Mouse (Mus musculus) granulocyte monocyte progenitor cell, adult 5-6 weeks (primary cell): ENCODE measurements around the gene Cabp5. TPM values are rescaled to one million over a fixed set of nuclear protein-coding genes. Genes with fewer than 3 reads are reported as not detected.
"Not testable (repeated sequence)": the region's sequence is repeated elsewhere in the genome, so short reads cannot be mapped to it uniquely, and the experiment has no call there.

Source experiments
- ATAC-seq: replicated peaks from 2 replicates; pipeline ENCODE4 v1.8.0; 2016; ENCODE audit warnings: mild to moderate bottlenecking, moderate TSS enrichment, inconsistent platforms; ENCODE audit not compliant: poor library complexity, severe bottlenecking
- total RNA-seq, 2 experiments: library from RNA; stranded (forward) in 1 of 2; stranded (reverse) in 1 of 2; fragments of 200-712, 200-1000 nt in 1 of 2; fragments of >200 nt in 1 of 2; fragmentation: Nextera tagmentation in 1 of 2; gene quantifications; 2 replicates each; pipeline ENCODE4 v1.2.3; 2014 to 2017

The Cabp5 gene
- not detected in 2 replicates for total RNA-seq (2014; fragmentation: Nextera tagmentation)
- not detected in 2 replicates for total RNA-seq (2017)

DNA sequence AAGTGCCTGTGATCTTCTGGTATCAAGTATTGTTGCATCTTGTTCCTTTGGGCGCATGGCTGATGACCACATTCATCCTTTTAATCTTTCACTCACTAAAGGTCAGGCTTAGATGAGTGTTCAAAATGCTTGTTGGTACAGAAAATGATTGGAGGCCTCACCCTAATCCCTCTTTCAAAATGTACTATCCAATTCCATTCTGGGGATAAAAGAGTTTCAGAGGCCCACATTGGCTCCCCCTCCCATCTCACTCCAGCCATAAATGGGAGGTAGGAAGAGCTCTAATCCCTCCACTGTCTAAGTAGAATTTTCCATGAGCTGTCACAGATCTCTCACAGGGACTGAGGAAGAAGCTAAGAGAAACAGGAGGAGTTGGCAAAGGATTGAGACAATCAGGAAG lies at the start of gene Cabp5:
Gene Cabp5 (plus strand): TSS at position 301 of the 400 bp plus-strand sequence.
- ATAC-seq, result no peak

DNA sequence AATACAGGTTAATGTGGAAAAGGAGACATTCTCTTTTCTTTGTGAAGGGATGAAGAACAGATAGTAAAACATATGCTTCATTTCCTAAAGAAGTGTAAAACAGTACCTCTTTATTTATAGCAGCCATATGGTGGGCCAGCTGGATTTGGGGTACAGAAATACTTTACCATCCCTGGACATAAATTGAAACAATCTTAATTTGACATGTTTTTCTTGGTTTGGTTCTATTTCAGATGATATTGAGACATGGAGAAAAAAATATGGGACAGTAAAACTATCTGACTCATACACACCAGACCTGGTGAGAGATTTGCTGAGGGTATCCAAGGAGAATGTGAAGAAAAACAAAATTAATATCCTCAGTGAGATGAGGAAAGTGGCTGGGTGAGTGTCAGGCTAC lies 42.0 kb upstream of the Cabp5 start:
- no peak for ATAC-seq

DNA sequence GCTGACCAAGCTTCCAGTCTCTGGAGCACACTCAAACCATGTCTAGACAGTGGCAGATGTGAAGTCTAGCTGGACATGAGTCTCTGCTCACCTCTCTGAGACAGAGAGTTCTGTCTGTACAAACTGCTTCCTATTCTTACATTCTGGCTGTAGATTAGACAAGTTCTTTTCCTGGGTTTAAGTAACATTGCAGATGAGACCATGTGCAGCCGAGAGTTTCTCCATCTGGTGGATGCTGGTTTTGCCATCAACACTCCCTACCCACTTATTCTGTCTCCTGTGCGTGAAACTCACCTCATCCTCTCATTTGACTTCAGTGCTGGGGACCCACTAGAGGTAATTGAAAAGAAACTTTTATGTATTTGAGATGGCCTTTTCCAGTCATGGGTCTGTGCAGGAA lies 17.3 kb upstream of the Cabp5 start:
- no peak for ATAC-seq

DNA sequence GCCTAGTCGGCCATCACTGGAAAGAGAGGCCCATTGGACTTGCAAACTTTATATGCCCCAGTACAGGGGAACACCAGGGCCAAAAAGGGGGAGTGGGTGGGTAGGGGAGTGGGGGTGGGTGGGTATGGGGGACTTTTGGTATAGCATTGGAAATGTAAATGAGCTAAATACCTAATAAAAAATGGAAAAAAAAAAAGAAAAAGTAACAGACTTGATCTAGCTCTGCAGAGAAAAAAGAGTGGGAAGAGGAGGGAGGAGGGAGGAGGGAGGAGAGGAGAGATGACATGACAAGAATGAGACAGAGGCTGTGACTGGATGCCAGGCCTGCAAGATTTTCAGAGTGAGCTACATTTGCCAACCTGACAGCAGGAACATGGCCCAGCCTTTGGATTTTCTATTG lies 52.6 kb downstream of the Cabp5 start, which contains the start of gene Bsph1:
Gene Bsph1 (plus strand): TSS at position 301 of the 400 bp plus-strand sequence.
- not testable (repeated sequence) for ATAC-seq

Other genes starting within 250 kb of the Cabp5 start
- gene Vmn1r88, start 238.6 kb upstream of the Cabp5 start, total RNA-seq (2014; fragmentation: Nextera tagmentation), result 0.26 TPM in 1 of 2 replicates, not detected in the other
- gene Vmn1r88, start 238.6 kb upstream of the Cabp5 start, total RNA-seq (2017), result not detected in 2 replicates
- not detected in 2 replicates for gene Vmn1r89, start 185.1 kb upstream of the Cabp5 start, total RNA-seq (2014; fragmentation: Nextera tagmentation)
- gene Vmn1r89, start 185.1 kb upstream of the Cabp5 start, total RNA-seq (2017), result not detected in 2 replicates
- gene Lig1, start 120.8 kb upstream of the Cabp5 start, total RNA-seq (2014; fragmentation: Nextera tagmentation), result 152 and 196 TPM in 2 replicates
- 70.0 and 89.5 TPM in 2 replicates for gene Lig1, start 120.8 kb upstream of the Cabp5 start, total RNA-seq (2017)
- 3.4 and 5.8 TPM in 2 replicates for gene Zswim9, start 119.4 kb upstream of the Cabp5 start, total RNA-seq (2014; fragmentation: Nextera tagmentation)
- 1.9 and 3.8 TPM in 2 replicates for gene Zswim9, start 119.4 kb upstream of the Cabp5 start, total RNA-seq (2017)
- 2.1 TPM in 1 of 2 replicates, not detected in the other for gene Pla2g4c, start 73.5 kb upstream of the Cabp5 start, total RNA-seq (2014; fragmentation: Nextera tagmentation)
- 0.60 TPM in 1 of 2 replicates, not detected in the other for gene Pla2g4c, start 73.5 kb upstream of the Cabp5 start, total RNA-seq (2017)
- not detected in 2 replicates for gene Bsph1, start 52.7 kb downstream of the Cabp5 start, total RNA-seq (2014; fragmentation: Nextera tagmentation)
- gene Bsph1, start 52.7 kb downstream of the Cabp5 start, total RNA-seq (2017), result not detected in 2 replicates
- not detected in 2 replicates for gene Bsph2, start 172.9 kb downstream of the Cabp5 start, total RNA-seq (2014; fragmentation: Nextera tagmentation)
- not detected in 2 replicates for gene Bsph2, start 172.9 kb downstream of the Cabp5 start, total RNA-seq (2017)
- not detected in 2 replicates for gene Sult2a5, start 225.8 kb downstream of the Cabp5 start, total RNA-seq (2014; fragmentation: Nextera tagmentation)
- not detected in 2 replicates for gene Sult2a5, start 225.8 kb downstream of the Cabp5 start, total RNA-seq (2017)